Mouse (Mus musculus) heart, postnatal 0 days (tissue): ENCODE measurements around the gene Ropn1. TPM values are rescaled to one million over a fixed set of nuclear protein-coding genes. Genes with fewer than 3 reads are reported as not detected.
A peak's percentile ranks its signal among the peaks of the same experiment; 100 is the strongest.

ENCODE experiments used
- ATAC-seq: fragments of 200-750 bp; cut with Nextera tagmentation; 2 replicates; pipeline ENCODE4 v1.8.0; 2017; ENCODE audit warnings: low read depth, moderate number of reproducible peaks, moderate library complexity; ENCODE audit not compliant: insufficient read depth
- DNase-seq: peaks from one replicate; pipeline ENCODE4 v3.0.0-alpha.2; 2016; ENCODE audit warnings: low spot score
- H3K27ac ChIP-seq: fragments of 300-500 bp; sonication (generic); 2 replicates; pipeline ENCODE4 v1.5.1; 2014; ENCODE audit warnings: low read depth, mild to moderate bottlenecking
- H3K27me3 ChIP-seq: fragments of 300-500 bp; sonication (generic); 2 replicates; pipeline ENCODE4 v1.6.1; 2014; ENCODE audit warnings: low read length, mixed read lengths; ENCODE audit not compliant: control insufficient read depth, insufficient read depth
- H3K36me3 ChIP-seq: fragments of 300-500 bp; sonication (generic); replicated peaks from 2 replicates; pipeline ENCODE4 v1.6.1; 2014; ENCODE audit warnings: low read length, mixed read lengths; ENCODE audit not compliant: control insufficient read depth, insufficient read depth
- H3K4me1 ChIP-seq: fragments of 300-500 bp; sonication (generic); 2 replicates; pipeline ENCODE4 v1.6.1; 2014; ENCODE audit warnings: antibody characterized with exemption; ENCODE audit not compliant: control insufficient read depth, insufficient read depth
- H3K4me2 ChIP-seq: fragments of 300-500 bp; sonication (generic); 2 replicates; pipeline ENCODE4 v1.6.1; 2014; ENCODE audit warnings: low read depth, mild to moderate bottlenecking, low read length, moderate library complexity
- H3K4me3 ChIP-seq: fragments of 300-500 bp; sonication (generic); 2 replicates; pipeline ENCODE4 v1.5.1; 2014; ENCODE audit warnings: low read depth, low read length
- H3K9ac ChIP-seq: fragments of 300-500 bp; sonication (generic); replicated peaks from 2 replicates; pipeline ENCODE4 v1.6.1; 2014; ENCODE audit warnings: low read depth, low read length, mixed read lengths
- H3K9me3 ChIP-seq: fragments of 300-500 bp; sonication (generic); replicated peaks from 2 replicates; pipeline ENCODE4 v1.6.1; 2016; ENCODE audit warnings: low read length; ENCODE audit not compliant: control insufficient read depth
- CTCF ChIP-seq: IDR thresholded peaks from 2 replicates; pipeline ENCODE4 v1.5.1; 2016; ENCODE audit warnings: antibody characterized with exemption, control low read depth, low read depth
- EP300 ChIP-seq: IDR thresholded peaks from 2 replicates; pipeline ENCODE4 v1.6.1; 2016; ENCODE audit warnings: antibody characterized with exemption, low read depth
- WGBS: fragments of 180-500 bp; shearing (Covaris S2); extraction: QIAGEN DNeasy Blood & Tissue Kit; methylation state at CpG from one replicate; pipeline ENCODE4 v1.1.7; 2014; 5-methylcytosine and 5-hydroxymethylcytosine counted together
- polyA plus RNA-seq: library from polyadenylated mRNA; unstranded; fragments of >200 nt; fragmentation: Nextera tagmentation; extraction: Ambion mirVana; gene quantifications from 2 replicates; pipeline ENCODE4 v1.2.1, GENCODE M21; 2015
- total RNA-seq: library from RNA; depleted of rRNA; stranded (reverse); fragments of >200 nt; gene quantifications from 2 replicates; pipeline ENCODE4 v1.2.3, GENCODE M21; 2014; ENCODE audit warnings: low replicate concordance; rRNA removed

Ropn1 gene
- total RNA-seq (14.0 TPM in 1 of 2 replicates, not detected in the other), polyA plus RNA-seq (1.7 and 2.0 TPM in 2 replicates)

DNA sequence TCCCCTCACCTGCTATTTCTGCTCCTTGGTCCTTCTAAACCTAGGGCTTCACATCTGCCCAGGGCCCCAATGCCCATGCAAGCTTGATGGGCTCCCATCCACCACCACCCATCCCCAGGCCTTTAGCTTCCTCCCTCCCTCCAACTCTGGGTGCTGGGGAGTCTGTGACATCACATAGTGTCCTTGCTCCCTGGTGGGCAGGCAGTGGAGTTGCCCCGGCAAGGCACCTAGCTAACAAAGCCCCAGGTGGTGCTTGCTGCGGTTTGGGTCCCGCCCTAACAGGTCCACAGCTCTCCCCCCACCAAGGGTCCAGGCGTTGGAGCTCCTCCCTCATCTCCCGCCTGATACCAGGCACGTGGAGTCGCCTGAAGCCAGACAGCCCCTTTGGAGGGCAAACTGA lies at the start of gene Ropn1:
TSS of gene Ropn1 (plus strand) at position 301 of the 400 bp plus-strand sequence.
- no peaks in the 10 kb centered on the region for H3K36me3 ChIP-seq
- ATAC-seq = no peak

DNA sequence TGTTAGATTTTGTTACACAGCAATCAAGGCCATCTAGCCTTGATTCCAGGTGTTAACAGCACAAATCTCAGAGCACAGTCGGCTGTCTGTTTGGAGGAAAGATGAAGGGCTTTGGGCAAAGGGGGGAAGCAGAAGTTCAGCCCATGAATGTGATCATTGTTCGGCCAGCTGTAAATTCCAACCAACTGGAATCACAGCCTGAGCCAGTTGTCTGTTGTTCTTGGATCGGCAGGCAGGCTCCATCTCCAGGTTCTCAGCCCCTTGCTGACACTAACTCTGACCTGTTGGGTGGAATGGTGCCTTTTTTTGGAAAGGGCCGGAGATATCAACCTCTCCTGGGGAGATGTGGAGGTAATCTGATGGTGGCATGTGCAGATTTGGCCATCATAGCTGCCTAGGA lies 47.8 kb upstream of the Ropn1 start:
- ATAC-seq = no peak
- Histone ChIP-seq H3K4me3 (no peak overlapping the region), H3K36me3 (no peaks in the 10 kb centered on the region), H3K27me3 (no peaks in the 10 kb centered on the region), H3K9me3 (peaks cover 5% of the 10 kb centered on the region), H3K9ac (no peak overlapping the region), H3K27ac (no peak overlapping the region), H3K4me1 (no peaks in the 10 kb centered on the region), H3K4me2 (no peak overlapping the region)
- WGBS = 52% methylated on average over 4 of the region's 4 CpGs
- DNase-seq = no peak
- TF ChIP-seq CTCF = no peak
- no peak for TF ChIP-seq EP300

More for the DNA sequence above, at the start of gene Ropn1:
- Histone ChIP-seq H3K9me3 (no peaks in the 10 kb centered on the region), H3K27me3 (no peaks in the 10 kb centered on the region), H3K4me3 (no peak within 1 kb of the TSS), H3K9ac (no peak within 1 kb of the TSS), H3K27ac (no peak within 1 kb of the TSS), H3K4me2 (no peak within 1 kb of the TSS), H3K4me1 (no peaks in the 10 kb centered on the region)
- WGBS = 44% methylated on average over 7 of the region's 7 CpGs
- no peak for TF ChIP-seq CTCF
- TF ChIP-seq EP300 = no peak
- no peak for DNase-seq

DNA sequence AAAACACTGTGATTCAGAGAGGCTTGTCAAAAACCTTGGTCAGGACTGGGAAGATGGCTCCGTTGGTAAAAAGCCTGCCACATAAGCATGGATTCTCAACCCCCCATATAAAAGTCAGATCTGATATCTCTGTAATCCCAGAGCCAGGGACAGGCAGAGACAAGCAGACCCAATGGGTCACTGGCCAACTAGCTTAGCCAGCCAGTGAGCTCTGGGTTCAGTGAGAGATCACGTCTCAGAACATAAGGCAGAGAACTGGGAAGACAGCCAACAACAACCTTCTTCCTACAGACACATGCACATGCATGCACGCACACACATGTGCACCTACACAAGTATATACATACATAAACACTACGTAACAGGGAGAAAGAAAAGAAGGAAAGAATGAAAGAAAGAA lies 46.6 kb upstream of the Ropn1 start:
- H3K36me3 ChIP-seq = no peaks in the 10 kb centered on the region
- no peak overlapping the region for H3K27ac ChIP-seq
- H3K9ac ChIP-seq = no peak overlapping the region
- WGBS = 57% methylated on average over 4 of the region's 4 CpGs
- no peak overlapping the region for H3K4me2 ChIP-seq
- H3K9me3 ChIP-seq = peaks cover 5% of the 10 kb centered on the region
- no peaks in the 10 kb centered on the region for H3K27me3 ChIP-seq
- no peak overlapping the region for H3K4me3 ChIP-seq
- ATAC-seq = no peak
- no peaks in the 10 kb centered on the region for H3K4me1 ChIP-seq
- TF ChIP-seq CTCF (no peak), EP300 (no peak)
- no peak for DNase-seq

DNA sequence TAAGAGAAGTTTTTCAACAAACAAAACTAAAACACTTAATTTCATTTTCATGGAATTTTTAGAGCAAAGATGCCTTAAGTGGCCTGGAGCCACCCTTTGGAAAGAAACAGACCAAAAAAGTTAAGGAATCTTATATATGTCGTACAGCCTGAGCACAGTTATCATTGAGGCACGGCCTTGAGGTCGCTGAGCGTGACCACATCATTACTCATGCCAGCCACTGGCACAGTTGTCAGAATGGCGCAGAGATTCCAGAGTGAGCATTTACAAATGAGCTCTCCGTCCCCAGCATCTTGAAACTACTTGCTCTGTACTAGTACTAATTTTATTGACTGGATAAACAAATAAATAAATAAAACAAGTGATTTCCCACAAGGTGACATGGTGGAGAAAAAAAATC lies 45.9 kb upstream of the Ropn1 start:
- ATAC-seq (no peak), DNase-seq (no peak)
- Histone ChIP-seq H3K4me2 (no peak overlapping the region), H3K27ac (no peak overlapping the region), H3K4me3 (no peak overlapping the region), H3K9ac (no peak overlapping the region), H3K9me3 (peaks cover 5% of the 10 kb centered on the region), H3K36me3 (no peaks in the 10 kb centered on the region), H3K4me1 (no peaks in the 10 kb centered on the region), H3K27me3 (no peaks in the 10 kb centered on the region)
- no peak for TF ChIP-seq EP300
- no peak for TF ChIP-seq CTCF
- 73% methylated on average over 6 of the region's 6 CpGs for WGBS

DNA sequence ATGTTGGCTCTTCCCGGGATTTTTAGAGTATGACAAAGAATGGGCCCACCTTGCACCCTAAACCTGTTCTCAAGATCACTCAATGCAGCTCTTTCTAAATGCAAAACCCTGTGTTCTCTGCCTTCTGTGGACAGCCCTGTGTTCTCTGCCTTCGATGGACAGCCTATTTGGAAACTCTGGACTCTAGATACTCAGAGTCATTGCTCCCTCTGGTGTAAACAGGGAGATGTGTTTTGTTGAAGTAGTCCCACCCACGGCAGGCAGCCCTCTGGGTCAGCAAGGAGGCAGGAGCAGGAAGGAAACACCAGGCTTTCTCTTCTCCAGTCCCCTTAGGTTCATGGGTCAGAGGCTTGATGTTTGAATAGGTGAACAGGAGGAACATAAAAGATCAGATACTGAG lies 44.0 kb upstream of the Ropn1 start:
- DNase-seq (peak; percentile 68), ATAC-seq (peak; percentile 41; the same call in 1 of the 2 replicates)
- no peak overlapping the region for H3K9ac ChIP-seq
- WGBS = 17% methylated on average over 3 of the region's 3 CpGs
- no peaks in the 10 kb centered on the region for H3K36me3 ChIP-seq
- no peaks in the 10 kb centered on the region for H3K9me3 ChIP-seq
- H3K4me3 ChIP-seq = no peak overlapping the region
- H3K27me3 ChIP-seq = no peaks in the 10 kb centered on the region
- H3K4me1 ChIP-seq = no peaks in the 10 kb centered on the region
- H3K4me2 ChIP-seq = no peak overlapping the region
- TF ChIP-seq EP300 = no peak
- TF ChIP-seq CTCF = peak; percentile 80
- no peak overlapping the region for H3K27ac ChIP-seq

DNA sequence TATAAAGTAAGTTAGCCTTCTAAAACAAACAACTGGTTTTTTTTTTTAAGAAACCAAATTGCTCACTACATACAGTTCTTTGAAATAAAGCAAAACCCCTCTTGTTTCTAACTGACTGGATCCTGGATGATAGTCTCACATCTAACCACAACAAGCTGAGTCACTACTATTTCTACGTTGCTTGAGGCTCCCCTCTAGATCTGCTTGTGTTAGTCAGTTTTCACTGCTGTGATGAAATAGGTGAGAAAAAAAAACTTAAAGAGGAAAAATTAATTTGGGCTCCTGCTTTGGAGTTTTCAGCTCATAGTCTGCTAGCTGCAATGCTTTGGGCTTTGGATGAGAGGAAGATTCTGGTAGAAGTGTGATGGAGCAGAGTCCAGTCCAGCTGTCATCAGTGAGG lies 39.6 kb upstream of the Ropn1 start:
- no peak for TF ChIP-seq CTCF
- no peak for TF ChIP-seq EP300
- no peak overlapping the region for H3K9ac ChIP-seq
- H3K27me3 ChIP-seq = no peaks in the 10 kb centered on the region
- WGBS = 89% methylated on average over 1 of the region's 1 CpGs
- DNase-seq (no peak), ATAC-seq (no peak)
- H3K4me3 ChIP-seq = no peak overlapping the region
- no peaks in the 10 kb centered on the region for H3K9me3 ChIP-seq
- H3K4me1 ChIP-seq = no peaks in the 10 kb centered on the region
- H3K27ac ChIP-seq = no peak overlapping the region
- no peaks in the 10 kb centered on the region for H3K36me3 ChIP-seq
- H3K4me2 ChIP-seq = no peak overlapping the region
